Mouse (Mus musculus) G1E (cell line): ENCODE measurements around the gene Shroom1.

Source experiments
- CTCF ChIP-seq: IDR thresholded peaks from 2 replicates; pipeline ENCODE4 v1.5.1; 2012; ENCODE audit warnings: low read depth, low read length, inconsistent platforms, mixed read lengths
- GATA1 ChIP-seq: IDR thresholded peaks from 2 replicates; pipeline ENCODE4 v1.6.1; 2012; ENCODE audit warnings: borderline replicate concordance, low read length, inconsistent platforms, mixed read lengths
- GATA2 ChIP-seq: IDR thresholded peaks from 2 replicates; pipeline ENCODE4 v1.6.1; 2012; ENCODE audit warnings: low read depth, low read length, inconsistent platforms, borderline replicate concordance
- POLR2AphosphoS5 ChIP-seq: IDR thresholded peaks from 2 replicates; pipeline ENCODE4 v1.6.1; 2012; ENCODE audit warnings: low read depth, low read length, inconsistent platforms; ENCODE audit not compliant: insufficient replicate concordance
- TAL1 ChIP-seq: conservative IDR thresholded peaks from 2 replicates; pipeline ENCODE4 v1.6.1; 2012; ENCODE audit warnings: low read depth, low read length, inconsistent platforms, mixed read lengths

DNA sequence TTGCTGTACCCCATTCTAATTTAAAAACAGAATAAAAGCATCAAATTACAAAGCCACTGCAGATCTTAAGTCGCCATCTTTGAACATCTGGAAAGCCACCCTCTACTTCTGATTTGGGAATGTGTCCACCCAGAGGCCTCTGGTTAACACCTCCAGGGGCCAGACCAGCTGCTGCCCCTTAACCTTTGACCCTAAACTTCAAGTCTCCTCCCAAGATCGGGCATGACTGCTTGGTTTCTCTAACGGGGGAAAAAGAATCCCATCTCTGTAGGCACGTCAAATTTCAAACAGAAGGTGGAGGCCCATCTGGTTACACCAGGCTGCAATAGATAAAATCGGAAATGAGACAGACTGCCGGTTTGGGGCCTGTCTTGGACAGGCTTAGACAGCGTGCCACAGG, 20.8 kb downstream of the Shroom1 start:
- no peak for TF ChIP-seq CTCF
- TF ChIP-seq TAL1, result no peak
- TF ChIP-seq POLR2AphosphoS5, result no peak
- no peak for TF ChIP-seq GATA2
- no peak for TF ChIP-seq GATA1
